Mouse (Mus musculus): ENCODE results near the gene Tfeb. TPM values are rescaled to one million over a fixed set of nuclear protein-coding genes. Genes with fewer than 3 reads are reported as not detected.

The Tfeb gene
- polyA plus RNA-seq, 1 experiment from 2014 or later: 2.8 TPM

DNA sequence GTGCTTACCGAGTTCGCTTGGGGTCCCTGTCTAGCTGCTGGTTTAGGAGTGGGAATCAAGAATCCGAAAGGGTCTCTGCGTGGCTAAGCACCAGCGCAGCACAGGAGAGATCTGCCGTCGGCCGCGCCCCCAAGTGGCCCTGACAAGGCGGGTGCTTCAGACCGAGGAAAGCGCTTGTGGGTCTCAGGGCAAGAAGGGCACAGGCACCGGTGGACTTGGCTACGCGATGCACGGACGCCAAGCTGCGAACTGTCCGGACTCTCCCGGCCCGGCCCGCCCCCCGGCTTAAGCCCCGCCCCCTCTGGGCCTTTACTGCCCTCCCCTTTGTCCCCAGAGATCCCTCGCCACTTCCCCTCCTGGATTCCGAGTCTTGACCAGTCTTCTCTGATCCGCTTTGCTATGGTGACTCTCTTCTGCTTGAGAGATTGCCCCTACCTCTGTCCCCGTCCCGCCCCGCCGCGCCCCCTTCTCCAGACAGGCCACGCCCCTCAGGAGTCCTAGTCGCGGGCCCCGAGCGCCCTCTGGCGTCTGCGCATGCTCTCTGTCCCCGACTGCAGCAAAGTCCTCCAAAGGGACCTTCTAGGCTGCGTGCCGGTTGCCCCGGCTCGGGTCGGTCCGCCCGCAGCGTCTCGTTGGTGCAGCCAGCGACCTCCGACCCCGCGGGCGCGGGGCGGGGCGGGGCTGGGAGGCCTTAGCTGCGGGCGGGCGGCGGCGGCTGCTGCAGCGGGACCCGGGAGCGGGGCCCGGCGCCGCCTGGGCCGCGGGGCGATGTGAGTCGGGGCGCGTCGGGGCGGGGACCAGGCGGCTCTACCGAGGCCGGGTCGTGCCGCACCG lies 42.1 kb upstream of the Tfeb start, which contains the start of gene Prickle4:
Gene Prickle4 (minus strand): TSS at position 234 of the 834 bp plus-strand sequence.
- Histone ChIP-seq H3K4me1 (replicated peaks; ENCODE audit: control insufficient read depth, insufficient read depth, low read length) (peaks cover 8% of the 10 kb centered on the region), H3K27me3 (ENCODE audit: control insufficient read depth, insufficient read depth, low read length) (no peaks in the 10 kb centered on the region), H3K9ac (peak within 1 kb of the TSS; percentile 90), H3K9me3 (ENCODE audit: control insufficient read depth, low read length) (no peaks in the 10 kb centered on the region), H3K4me2 (replicated peaks) (peak within 1 kb of the TSS; percentile 55), H3K27ac (peak within 1 kb of the TSS; percentile 82), H3K36me3 (replicated peaks; ENCODE audit: control insufficient read depth, insufficient read depth) (peaks cover 6% of the 10 kb centered on the region), H3K4me3 (replicated peaks; ENCODE audit: low read length) (peak within 1 kb of the TSS; percentile 80)
- under 1% methylated on average over 51 of the region's 82 CpGs for WGBS
- ATAC-seq (ENCODE audit: low FRiP score): peak; percentile 94
- DNase-seq (ENCODE audit: low spot score): peak; percentile 95

- peak overlapping the region; percentile 80 for H3K4me3 ChIP-seq (replicated peaks; ENCODE audit: low read length)
- peaks cover 4% of the 10 kb centered on the region; the same call in 1 of the 2 replicates for H3K4me1 ChIP-seq (replicated peaks; ENCODE audit: control insufficient read depth, insufficient read depth, low read length)
- peak overlapping the region; percentile 55 for H3K4me2 ChIP-seq (replicated peaks)
- no peaks in the 10 kb centered on the region for H3K9me3 ChIP-seq (ENCODE audit: control insufficient read depth, low read length)
- H3K27ac ChIP-seq: peak overlapping the region; percentile 82
- WGBS: under 1% methylated on average over 19 of the region's 23 CpGs
- H3K27me3 ChIP-seq (ENCODE audit: control insufficient read depth, insufficient read depth, low read length): no peaks in the 10 kb centered on the region
- peak; percentile 41 for DNase-seq (ENCODE audit: low spot score)
- H3K36me3 ChIP-seq (replicated peaks; ENCODE audit: control insufficient read depth, insufficient read depth): peaks cover 12% of the 10 kb centered on the region
- peak overlapping the region; percentile 90 for H3K9ac ChIP-seq
- no peak; the same call in 1 of the 2 replicates for ATAC-seq (ENCODE audit: low FRiP score)
These were observed 41.5 kb upstream of the Tfeb start for GRCm38 (mm10) chr17:47695337-47695710.

DNA sequence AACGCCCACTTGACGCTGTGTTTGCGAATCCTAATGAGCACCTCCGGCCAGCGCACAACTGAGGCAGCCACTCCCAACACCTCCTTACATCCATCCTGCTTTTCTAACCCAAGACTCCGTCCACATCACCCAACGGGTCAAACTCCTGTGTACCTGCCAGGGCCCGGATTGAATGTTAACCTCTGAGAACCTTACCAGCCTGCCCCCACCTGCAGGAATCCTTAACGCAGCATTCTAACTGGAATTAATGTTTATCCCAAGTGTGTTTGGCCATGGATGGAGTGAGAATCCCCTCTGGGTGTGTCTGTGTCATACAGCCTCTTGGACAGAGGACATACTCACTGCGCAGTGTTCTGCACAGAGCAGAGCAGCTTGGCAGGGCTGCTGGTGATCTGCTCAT lies 38.7 kb upstream of the Tfeb start:
- Histone ChIP-seq H3K27me3 (ENCODE audit: control insufficient read depth, insufficient read depth, low read length) (no peaks in the 10 kb centered on the region), H3K4me1 (replicated peaks; ENCODE audit: control insufficient read depth, insufficient read depth, low read length) (peaks cover 4% of the 10 kb centered on the region; the same call in 1 of the 2 replicates), H3K9me3 (ENCODE audit: control insufficient read depth, low read length) (no peaks in the 10 kb centered on the region), H3K9ac (no peak overlapping the region), H3K27ac (no peak overlapping the region), H3K4me3 (replicated peaks; ENCODE audit: low read length) (no peak overlapping the region), H3K4me2 (replicated peaks) (no peak overlapping the region), H3K36me3 (replicated peaks; ENCODE audit: control insufficient read depth, insufficient read depth) (peaks cover 34% of the 10 kb centered on the region)
- ATAC-seq (ENCODE audit: low FRiP score): no peak
- WGBS: 92% methylated on average over 10 of the region's 10 CpGs
- DNase-seq (ENCODE audit: low spot score): no peak

- no peak overlapping the region for H3K27ac ChIP-seq
These were observed 37.8 kb upstream of the Tfeb start for GRCm38 (mm10) chr17:47699055-47699454.

GRCm38 (mm10) chr17:47701793-47702192 lies 35.0 kb upstream of the Tfeb start:
- Histone ChIP-seq H3K27ac (no peak overlapping the region), H3K4me3 (replicated peaks; ENCODE audit: low read length) (no peak overlapping the region), H3K4me1 (replicated peaks; ENCODE audit: control insufficient read depth, insufficient read depth, low read length) (no peaks in the 10 kb centered on the region), H3K4me2 (replicated peaks) (no peak overlapping the region), H3K36me3 (replicated peaks; ENCODE audit: control insufficient read depth, insufficient read depth) (peaks cover 46% of the 10 kb centered on the region), H3K9me3 (ENCODE audit: control insufficient read depth, low read length) (no peaks in the 10 kb centered on the region), H3K27me3 (ENCODE audit: control insufficient read depth, insufficient read depth, low read length) (no peaks in the 10 kb centered on the region), H3K9ac (no peak overlapping the region)
- WGBS: 70% methylated on average over 9 of the region's 9 CpGs
- DNase-seq (ENCODE audit: low spot score) (no peak), ATAC-seq (ENCODE audit: low FRiP score) (no peak)

More at GRCm38 (mm10) chr17:47699055-47699454, 37.8 kb upstream of the Tfeb start:
- no peak overlapping the region for H3K4me2 ChIP-seq (replicated peaks)
- H3K36me3 ChIP-seq (replicated peaks; ENCODE audit: control insufficient read depth, insufficient read depth): peaks cover 38% of the 10 kb centered on the region
- H3K27me3 ChIP-seq (ENCODE audit: control insufficient read depth, insufficient read depth, low read length): no peaks in the 10 kb centered on the region
- H3K9ac ChIP-seq: no peak overlapping the region
- H3K4me3 ChIP-seq (replicated peaks; ENCODE audit: low read length): no peak overlapping the region
- 81% methylated on average over 2 of the region's 2 CpGs for WGBS
- ATAC-seq (ENCODE audit: low FRiP score) (no peak), DNase-seq (ENCODE audit: low spot score) (no peak)
- H3K4me1 ChIP-seq (replicated peaks; ENCODE audit: control insufficient read depth, insufficient read depth, low read length): peaks cover 4% of the 10 kb centered on the region; the same call in 1 of the 2 replicates
- no peaks in the 10 kb centered on the region for H3K9me3 ChIP-seq (ENCODE audit: control insufficient read depth, low read length)

GRCm38 (mm10) chr17:47702548-47703345 lies 34.1 kb upstream of the Tfeb start:
- WGBS: 45% methylated on average over 28 of the region's 28 CpGs
- H3K9ac ChIP-seq: no peak overlapping the region
- no peak overlapping the region for H3K4me2 ChIP-seq (replicated peaks)
- no peak overlapping the region for H3K4me3 ChIP-seq (replicated peaks; ENCODE audit: low read length)
- ATAC-seq (ENCODE audit: low FRiP score) (no peak), DNase-seq (ENCODE audit: low spot score) (no peak)
- H3K27ac ChIP-seq: no peak overlapping the region
- no peaks in the 10 kb centered on the region for H3K4me1 ChIP-seq (replicated peaks; ENCODE audit: control insufficient read depth, insufficient read depth, low read length)
- peaks cover 46% of the 10 kb centered on the region for H3K36me3 ChIP-seq (replicated peaks; ENCODE audit: control insufficient read depth, insufficient read depth)
- H3K9me3 ChIP-seq (ENCODE audit: control insufficient read depth, low read length): no peaks in the 10 kb centered on the region
- no peaks in the 10 kb centered on the region for H3K27me3 ChIP-seq (ENCODE audit: control insufficient read depth, insufficient read depth, low read length)

DNA sequence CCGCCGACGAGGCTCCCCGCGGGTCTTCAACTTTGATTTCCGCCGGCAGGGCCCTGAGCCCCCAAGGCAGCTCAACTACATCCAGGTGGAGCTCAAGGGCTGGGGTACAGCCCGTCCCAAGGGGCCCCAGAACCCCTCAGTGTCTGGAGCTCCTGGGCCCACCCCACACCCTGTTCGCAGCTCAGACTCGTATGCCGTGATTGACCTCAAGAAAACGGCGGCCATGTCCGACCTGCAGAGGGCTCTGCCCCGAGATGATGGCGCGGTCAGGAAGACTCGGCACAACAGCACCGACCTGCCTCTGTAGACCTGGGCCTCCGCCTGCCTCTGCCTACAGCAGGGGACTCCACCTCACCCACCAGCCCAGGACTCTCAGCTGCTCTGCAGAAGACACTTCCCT lies 33.3 kb upstream of the Tfeb start:
- no peaks in the 10 kb centered on the region for H3K27me3 ChIP-seq (ENCODE audit: control insufficient read depth, insufficient read depth, low read length)
- H3K4me3 ChIP-seq (replicated peaks; ENCODE audit: low read length): no peak overlapping the region
- H3K9me3 ChIP-seq (ENCODE audit: control insufficient read depth, low read length): no peaks in the 10 kb centered on the region
- DNase-seq (ENCODE audit: low spot score) (no peak), ATAC-seq (ENCODE audit: low FRiP score) (no peak)
- H3K36me3 ChIP-seq (replicated peaks; ENCODE audit: control insufficient read depth, insufficient read depth): peaks cover 46% of the 10 kb centered on the region
- no peaks in the 10 kb centered on the region for H3K4me1 ChIP-seq (replicated peaks; ENCODE audit: control insufficient read depth, insufficient read depth, low read length)
- no peak overlapping the region for H3K4me2 ChIP-seq (replicated peaks)
- WGBS: 40% methylated on average over 20 of the region's 20 CpGs
- no peak overlapping the region for H3K27ac ChIP-seq
- no peak overlapping the region for H3K9ac ChIP-seq

GRCm38 (mm10) chr17:47704692-47705091 lies 32.1 kb upstream of the Tfeb start:
- no peaks in the 10 kb centered on the region for H3K4me1 ChIP-seq (replicated peaks; ENCODE audit: control insufficient read depth, insufficient read depth, low read length)
- ATAC-seq (ENCODE audit: low FRiP score): no peak
- no peak overlapping the region for H3K9ac ChIP-seq
- no peak overlapping the region for H3K4me3 ChIP-seq (replicated peaks; ENCODE audit: low read length)
- 87% methylated on average over 4 of the region's 4 CpGs for WGBS
- H3K9me3 ChIP-seq (ENCODE audit: control insufficient read depth, low read length): no peaks in the 10 kb centered on the region
- no peak overlapping the region for H3K27ac ChIP-seq
- H3K4me2 ChIP-seq (replicated peaks): no peak overlapping the region
- DNase-seq (ENCODE audit: low spot score): no peak
- no peaks in the 10 kb centered on the region for H3K27me3 ChIP-seq (ENCODE audit: control insufficient read depth, insufficient read depth, low read length)
- H3K36me3 ChIP-seq (replicated peaks; ENCODE audit: control insufficient read depth, insufficient read depth): peaks cover 40% of the 10 kb centered on the region

- peaks cover 25% of the 10 kb centered on the region for H3K36me3 ChIP-seq (replicated peaks; ENCODE audit: control insufficient read depth, insufficient read depth)
- no peak for ATAC-seq (ENCODE audit: low FRiP score)
- 80% methylated on average over 1 of the region's 1 CpGs for WGBS
These were observed 30.6 kb upstream of the Tfeb start for GRCm38 (mm10) chr17:47706196-47706595.

More at GRCm38 (mm10) chr17:47706196-47706595, 30.6 kb upstream of the Tfeb start:
- H3K27ac ChIP-seq: no peak overlapping the region
- no peaks in the 10 kb centered on the region for H3K27me3 ChIP-seq (ENCODE audit: control insufficient read depth, insufficient read depth, low read length)
- no peaks in the 10 kb centered on the region for H3K9me3 ChIP-seq (ENCODE audit: control insufficient read depth, low read length)
- H3K9ac ChIP-seq: no peak overlapping the region
- H3K4me3 ChIP-seq (replicated peaks; ENCODE audit: low read length): no peak overlapping the region
- no peak for DNase-seq (ENCODE audit: low spot score)
- H3K4me1 ChIP-seq (replicated peaks; ENCODE audit: control insufficient read depth, insufficient read depth, low read length): no peaks in the 10 kb centered on the region
- H3K4me2 ChIP-seq (replicated peaks): no peak overlapping the region
